Mouse (Mus musculus) adipocyte (in vitro differentiated cells): ENCODE measurements around the gene Ddx19b.
"Not testable (repeated sequence)": the region's sequence is repeated elsewhere in the genome, so short reads cannot be mapped to it uniquely, and the experiment has no call there.

Source experiments
- DNase-seq: peaks from one replicate; pipeline ENCODE4 v3.0.0-alpha.2; 2016; ENCODE audit warnings: low spot score

Gene Ddx19b

GRCm38 (mm10) chr8:110963051-110963450 lies 68.5 kb downstream of the Ddx19b start:
- no peak for DNase-seq

- DNase-seq, result no peak
Observed at GRCm38 (mm10) chr8:110959906-110960305, 71.6 kb downstream of the Ddx19b start.

GRCm38 (mm10) chr8:110959071-110959780 lies 72.3 kb downstream of the Ddx19b start:
- DNase-seq, result no peak

GRCm38 (mm10) chr8:110958553-110958952 lies 73.0 kb downstream of the Ddx19b start:
- DNase-seq, result not testable (repeated sequence)

- no peak for DNase-seq
Observed at GRCm38 (mm10) chr8:110958135-110958534, 73.4 kb downstream of the Ddx19b start.

- no peak for DNase-seq
Observed at GRCm38 (mm10) chr8:110957471-110957870, 74.1 kb downstream of the Ddx19b start.

GRCm38 (mm10) chr8:110956619-110957450 lies 74.7 kb downstream of the Ddx19b start:
- DNase-seq, result no peak

- DNase-seq, result no peak
Observed at GRCm38 (mm10) chr8:110954776-110955175, 76.8 kb downstream of the Ddx19b start.
